Mouse (Mus musculus) liver, embryonic 15.5 days (tissue): ENCODE results near the gene Zfp384. TPM values are rescaled to one million over a fixed set of nuclear protein-coding genes. Genes with fewer than 3 reads are reported as not detected.
A peak's percentile ranks its signal among the peaks of the same experiment; 100 is the strongest.
"Not testable (repeated sequence)": the region's sequence is repeated elsewhere in the genome, so short reads cannot be mapped to it uniquely, and the experiment has no call there.

ENCODE experiments used
- ATAC-seq: fragments of 200-750 bp; cut with Nextera tagmentation; 2 replicates; pipeline ENCODE4 v1.8.0; 2017; ENCODE audit warnings: moderate number of reproducible peaks, mild to moderate bottlenecking, moderate library complexity; ENCODE audit not compliant: insufficient read depth
- H3K27ac ChIP-seq: fragments of 300-500 bp; sonication (generic); replicated peaks from 2 replicates; pipeline ENCODE4 v1.5.1; 2015; ENCODE audit warnings: mild to moderate bottlenecking, inconsistent platforms
- H3K27me3 ChIP-seq: fragments of 300-500 bp; sonication (generic); 2 replicates; pipeline ENCODE4 v1.6.1; 2015; ENCODE audit warnings: mild to moderate bottlenecking, inconsistent platforms
- H3K36me3 ChIP-seq: fragments of 300-500 bp; sonication (generic); replicated peaks from 2 replicates; pipeline ENCODE4 v1.6.1; 2015; ENCODE audit warnings: moderate library complexity, mild to moderate bottlenecking, inconsistent platforms
- H3K4me1 ChIP-seq: fragments of 300-500 bp; sonication (generic); replicated peaks from 2 replicates; pipeline ENCODE4 v1.6.1; 2015; ENCODE audit warnings: inconsistent platforms
- H3K4me2 ChIP-seq: fragments of 300-500 bp; sonication (generic); 2 replicates; pipeline ENCODE4 v1.6.1; 2015; ENCODE audit warnings: moderate library complexity, mild to moderate bottlenecking, inconsistent platforms
- H3K4me3 ChIP-seq: fragments of 300-500 bp; sonication (generic); replicated peaks from 2 replicates; pipeline ENCODE4 v1.5.1; 2015; ENCODE audit warnings: mild to moderate bottlenecking, inconsistent platforms
- H3K9ac ChIP-seq: fragments of 300-500 bp; sonication (generic); 2 replicates; pipeline ENCODE4 v1.6.1; 2015; ENCODE audit warnings: moderate library complexity, mild to moderate bottlenecking, inconsistent platforms
- H3K9me3 ChIP-seq: fragments of 300-500 bp; sonication (generic); replicated peaks from 2 replicates; pipeline ENCODE4 v1.6.1; 2016; ENCODE audit warnings: inconsistent platforms
- WGBS: fragments of 180-500 bp; shearing (Covaris S2); methylation state at CpG from one replicate; pipeline ENCODE4 v1.1.7; 2015; ENCODE audit warnings: mixed read lengths; ENCODE audit not compliant: insufficient replicate concordance; 5-methylcytosine and 5-hydroxymethylcytosine counted together
- polyA plus RNA-seq: library from polyadenylated mRNA; unstranded; fragments of >200 nt; fragmentation: Nextera tagmentation; extraction: Ambion mirVana; gene quantifications from 2 replicates; pipeline ENCODE4 v1.2.1, GENCODE M21; 2015

The Zfp384 gene
- polyA plus RNA-seq, 1 experiment from 2014 or later = 4.1 TPM

GRCm38 (mm10) chr6:125017682-125018081 is 8.7 kb downstream of the Zfp384 start:
- WGBS = 58% methylated on average over 3 of the region's 3 CpGs
- Histone ChIP-seq H3K4me2 (no peak overlapping the region), H3K4me3 (no peak overlapping the region), H3K9ac (no peak overlapping the region), H3K4me1 (peaks cover 28% of the 10 kb centered on the region), H3K27ac (peak overlapping the region; percentile 57), H3K9me3 (no peaks in the 10 kb centered on the region), H3K36me3 (peaks cover 77% of the 10 kb centered on the region), H3K27me3 (no peaks in the 10 kb centered on the region)
- peak; percentile 84 for ATAC-seq

GRCm38 (mm10) chr6:125030532-125030931 is 21.6 kb downstream of the Zfp384 start:
- H3K9ac ChIP-seq, ATAC-seq, H3K4me3 ChIP-seq, H3K9me3 ChIP-seq, H3K4me1 ChIP-seq, H3K27ac ChIP-seq, H3K27me3 ChIP-seq, H3K4me2 ChIP-seq: not testable (repeated sequence)
- WGBS = 47% methylated on average over 7 of the region's 9 CpGs
- H3K36me3 ChIP-seq = peaks cover 89% of the 10 kb centered on the region

- WGBS = 88% methylated on average over 16 of the region's 16 CpGs
- Histone ChIP-seq H3K4me3 (no peak overlapping the region), H3K36me3 (peaks cover 90% of the 10 kb centered on the region), H3K4me2 (no peak overlapping the region), H3K4me1 (no peaks in the 10 kb centered on the region), H3K9me3 (no peaks in the 10 kb centered on the region), H3K9ac (no peak overlapping the region), H3K27me3 (no peaks in the 10 kb centered on the region), H3K27ac (no peak overlapping the region)
- no peak for ATAC-seq
Observed at GRCm38 (mm10) chr6:125031604-125032003, 22.7 kb downstream of the Zfp384 start.

- H3K27me3 ChIP-seq = no peaks in the 10 kb centered on the region
- peak overlapping the region; percentile 87 for H3K4me2 ChIP-seq
- H3K36me3 ChIP-seq = peaks cover 43% of the 10 kb centered on the region
- H3K9ac ChIP-seq = no peak overlapping the region
- peak overlapping the region; percentile 78 for H3K4me3 ChIP-seq
- 86% methylated on average over 4 of the region's 4 CpGs for WGBS
- H3K9me3 ChIP-seq = no peaks in the 10 kb centered on the region
- H3K4me1 ChIP-seq = peaks cover 33% of the 10 kb centered on the region
- no peak for ATAC-seq
- H3K27ac ChIP-seq = peak overlapping the region; percentile 64
Observed at GRCm38 (mm10) chr6:125038666-125039065, 29.7 kb downstream of the Zfp384 start.

- Histone ChIP-seq H3K4me2 (peak overlapping the region; percentile 87), H3K36me3 (peaks cover 43% of the 10 kb centered on the region), H3K27me3 (no peaks in the 10 kb centered on the region), H3K9me3 (no peaks in the 10 kb centered on the region), H3K9ac (peak overlapping the region; percentile 7; the same call in 1 of the 2 replicates), H3K4me3 (peak overlapping the region; percentile 78), H3K4me1 (peaks cover 33% of the 10 kb centered on the region), H3K27ac (peak overlapping the region; percentile 64)
- 8% methylated on average over 8 of the region's 8 CpGs for WGBS
- ATAC-seq = no peak; the same call in 1 of the 2 replicates
Observed at GRCm38 (mm10) chr6:125039131-125039530, 30.2 kb downstream of the Zfp384 start.

GRCm38 (mm10) chr6:125039533-125040153 is 30.7 kb downstream of the Zfp384 start, which contains the start of gene Ing4:
Gene Ing4 (plus strand): TSS chr6:125039760.
- peak within 1 kb of the TSS; percentile 87 for H3K4me2 ChIP-seq
- peak within 1 kb of the TSS; percentile 78 for H3K4me3 ChIP-seq
- H3K27ac ChIP-seq = peak within 1 kb of the TSS; percentile 64
- H3K36me3 ChIP-seq = peaks cover 44% of the 10 kb centered on the region
- H3K4me1 ChIP-seq = peaks cover 33% of the 10 kb centered on the region
- peak; percentile 93 for ATAC-seq
- no peaks in the 10 kb centered on the region for H3K27me3 ChIP-seq
- peak within 1 kb of the TSS; percentile 65 for H3K9ac ChIP-seq
- under 1% methylated on average over 26 of the region's 26 CpGs for WGBS
- no peaks in the 10 kb centered on the region for H3K9me3 ChIP-seq

GRCm38 (mm10) chr6:125040221-125040620 is 31.3 kb downstream of the Zfp384 start:
- peak overlapping the region; percentile 87 for H3K4me2 ChIP-seq
- H3K36me3 ChIP-seq = peaks cover 44% of the 10 kb centered on the region
- ATAC-seq = no peak
- H3K9me3 ChIP-seq = no peaks in the 10 kb centered on the region
- H3K27me3 ChIP-seq = no peaks in the 10 kb centered on the region
- WGBS = 6% methylated on average over 7 of the region's 7 CpGs
- peak overlapping the region; percentile 65 for H3K9ac ChIP-seq
- peak overlapping the region; percentile 64 for H3K27ac ChIP-seq
- peak overlapping the region; percentile 78 for H3K4me3 ChIP-seq
- H3K4me1 ChIP-seq = peaks cover 33% of the 10 kb centered on the region

GRCm38 (mm10) chr6:125041047-125041446 is 32.1 kb downstream of the Zfp384 start:
- H3K27ac ChIP-seq = 0 out of 2 replicates have a peak overlapping the region, but pooled peaks have one; percentile 15
- H3K36me3 ChIP-seq = peaks cover 43% of the 10 kb centered on the region
- H3K4me3 ChIP-seq = peak overlapping the region; percentile 78; the same call in 1 of the 2 replicates
- H3K9ac ChIP-seq = no peak overlapping the region
- ATAC-seq = no peak
- peak overlapping the region; percentile 87; the same call in 1 of the 2 replicates for H3K4me2 ChIP-seq
- H3K27me3 ChIP-seq = no peaks in the 10 kb centered on the region
- 38% methylated on average over 7 of the region's 7 CpGs for WGBS
- no peaks in the 10 kb centered on the region for H3K9me3 ChIP-seq
- peaks cover 33% of the 10 kb centered on the region for H3K4me1 ChIP-seq

- Histone ChIP-seq H3K4me1 (peaks cover 36% of the 10 kb centered on the region), H3K36me3 (peaks cover 42% of the 10 kb centered on the region), H3K9ac (no peak overlapping the region), H3K9me3 (no peaks in the 10 kb centered on the region), H3K27me3 (no peaks in the 10 kb centered on the region), H3K4me2 (0 out of 2 replicates have a peak overlapping the region, but pooled peaks have one; percentile 3), H3K4me3 (no peak overlapping the region), H3K27ac (peak overlapping the region; percentile 19)
- WGBS = 66% methylated on average over 7 of the region's 7 CpGs
- ATAC-seq = no peak
Observed at GRCm38 (mm10) chr6:125042081-125042480, 33.1 kb downstream of the Zfp384 start.

- Histone ChIP-seq H3K36me3 (peaks cover 74% of the 10 kb centered on the region), H3K4me2 (no peak overlapping the region), H3K27me3 (no peaks in the 10 kb centered on the region), H3K4me1 (peaks cover 15% of the 10 kb centered on the region), H3K9ac (no peak overlapping the region), H3K27ac (no peak overlapping the region), H3K4me3 (no peak overlapping the region), H3K9me3 (no peaks in the 10 kb centered on the region)
- no peak for ATAC-seq
- 27% methylated on average over 5 of the region's 5 CpGs for WGBS
Observed at GRCm38 (mm10) chr6:125046691-125047090, 37.7 kb downstream of the Zfp384 start.

- H3K4me1 ChIP-seq = 0 out of 2 replicates have a peak, but pooled peaks cover 7% of the 10 kb centered on the region
- H3K9ac ChIP-seq = no peak within 1 kb of the TSS
- WGBS = 51% methylated on average over 20 of the region's 20 CpGs
- H3K4me3 ChIP-seq = no peak within 1 kb of the TSS
- H3K36me3 ChIP-seq = peaks cover 69% of the 10 kb centered on the region
- H3K27ac ChIP-seq = no peak within 1 kb of the TSS
- no peaks in the 10 kb centered on the region for H3K9me3 ChIP-seq
- ATAC-seq = no peak
- no peak within 1 kb of the TSS for H3K4me2 ChIP-seq
- no peaks in the 10 kb centered on the region for H3K27me3 ChIP-seq
Observed at GRCm38 (mm10) chr6:125049678-125050077, 40.7 kb downstream of the Zfp384 start, which contains the start of gene Acrbp. Gene Acrbp (plus strand): TSS chr6:125049689.
